Mouse (Mus musculus): Measurements from ENCODE around the gene Maats1. TPM values are rescaled to one million over a fixed set of nuclear protein-coding genes. Genes with fewer than 3 reads are reported as not detected.

The Maats1 gene
- polyA plus RNA-seq, 1 experiment from 2014 or later = 0.09 TPM

- Histone ChIP-seq H3K36me3 (no peaks in the 10 kb centered on the region), H3K4me3 (replicated peaks) (no peak overlapping the region), H3K27me3 (replicated peaks) (no peaks in the 10 kb centered on the region), H3K9ac (no peak overlapping the region), H3K4me1 (0 out of 2 replicates have a peak, but pooled peaks cover 12% of the 10 kb centered on the region), H3K4me2 (no peak overlapping the region), H3K27ac (no peak overlapping the region), H3K9me3 (no peaks in the 10 kb centered on the region)
- WGBS = 66% methylated on average over 7 of the region's 7 CpGs
- no peak for ATAC-seq (ENCODE audit: insufficient read depth, low FRiP score, low read depth)
Measured at GRCm38 (mm10) chr16:38285801-38286200, 56.1 kb downstream of the Maats1 start.

GRCm38 (mm10) chr16:38283300-38283699 is 58.6 kb downstream of the Maats1 start:
- Histone ChIP-seq H3K36me3 (no peaks in the 10 kb centered on the region), H3K4me3 (replicated peaks) (no peak overlapping the region), H3K4me2 (no peak overlapping the region), H3K4me1 (0 out of 2 replicates have a peak, but pooled peaks cover 7% of the 10 kb centered on the region), H3K27ac (peak overlapping the region; percentile 31; the same call in 1 of the 2 replicates), H3K27me3 (replicated peaks) (no peaks in the 10 kb centered on the region), H3K9me3 (no peaks in the 10 kb centered on the region), H3K9ac (no peak overlapping the region)
- ATAC-seq (ENCODE audit: insufficient read depth, low FRiP score, low read depth) = no peak
- 30% methylated on average over 3 of the region's 3 CpGs for WGBS

- H3K4me1 ChIP-seq = 0 out of 2 replicates have a peak, but pooled peaks cover under 1% of the 10 kb centered on the region
- 73% methylated on average over 7 of the region's 7 CpGs for WGBS
- no peak overlapping the region for H3K4me3 ChIP-seq (replicated peaks)
- H3K27ac ChIP-seq = 0 out of 2 replicates have a peak overlapping the region, but pooled peaks have one; percentile 10
- ATAC-seq (ENCODE audit: insufficient read depth, low FRiP score, low read depth) = peak; percentile 76
- H3K9ac ChIP-seq = no peak overlapping the region
- no peaks in the 10 kb centered on the region for H3K36me3 ChIP-seq
- no peaks in the 10 kb centered on the region for H3K9me3 ChIP-seq
- H3K4me2 ChIP-seq = no peak overlapping the region
- no peaks in the 10 kb centered on the region for H3K27me3 ChIP-seq (replicated peaks)
Measured at GRCm38 (mm10) chr16:38282559-38283160, 59.3 kb downstream of the Maats1 start.

- H3K4me1 ChIP-seq = no peaks in the 10 kb centered on the region
- H3K9ac ChIP-seq = no peak overlapping the region
- 63% methylated on average over 7 of the region's 7 CpGs for WGBS
- H3K4me3 ChIP-seq (replicated peaks) = no peak overlapping the region
- H3K36me3 ChIP-seq = no peaks in the 10 kb centered on the region
- H3K27ac ChIP-seq = no peak overlapping the region
- no peaks in the 10 kb centered on the region for H3K27me3 ChIP-seq (replicated peaks)
- no peaks in the 10 kb centered on the region for H3K9me3 ChIP-seq
- H3K4me2 ChIP-seq = no peak overlapping the region
- no peak for ATAC-seq (ENCODE audit: insufficient read depth, low FRiP score, low read depth)
Measured at GRCm38 (mm10) chr16:38280951-38281350, 61.0 kb downstream of the Maats1 start.

GRCm38 (mm10) chr16:38279794-38280193 is 62.1 kb downstream of the Maats1 start:
- H3K4me3 ChIP-seq (replicated peaks) = no peak overlapping the region
- no peak overlapping the region for H3K27ac ChIP-seq
- H3K4me1 ChIP-seq = no peaks in the 10 kb centered on the region
- no peak for ATAC-seq (ENCODE audit: insufficient read depth, low FRiP score, low read depth)
- no peaks in the 10 kb centered on the region for H3K27me3 ChIP-seq (replicated peaks)
- no peak overlapping the region for H3K9ac ChIP-seq
- no peaks in the 10 kb centered on the region for H3K36me3 ChIP-seq
- 90% methylated on average over 5 of the region's 5 CpGs for WGBS
- no peaks in the 10 kb centered on the region for H3K9me3 ChIP-seq
- no peak overlapping the region for H3K4me2 ChIP-seq

- Histone ChIP-seq H3K9ac (no peak overlapping the region), H3K9me3 (no peaks in the 10 kb centered on the region), H3K27ac (no peak overlapping the region), H3K27me3 (replicated peaks) (no peaks in the 10 kb centered on the region), H3K4me1 (no peaks in the 10 kb centered on the region), H3K36me3 (no peaks in the 10 kb centered on the region), H3K4me3 (replicated peaks) (no peak overlapping the region), H3K4me2 (no peak overlapping the region)
- WGBS = 70% methylated on average over 2 of the region's 2 CpGs
- no peak for ATAC-seq (ENCODE audit: insufficient read depth, low FRiP score, low read depth)
Measured at GRCm38 (mm10) chr16:38274737-38275136, 67.2 kb downstream of the Maats1 start.

- no peak overlapping the region for H3K27ac ChIP-seq
- no peak overlapping the region for H3K4me2 ChIP-seq
- no peaks in the 10 kb centered on the region for H3K4me1 ChIP-seq
- H3K9me3 ChIP-seq = no peaks in the 10 kb centered on the region
- no peak overlapping the region for H3K4me3 ChIP-seq (replicated peaks)
- ATAC-seq (ENCODE audit: insufficient read depth, low FRiP score, low read depth) = no peak
- H3K36me3 ChIP-seq = no peaks in the 10 kb centered on the region
- WGBS = 59% methylated on average over 5 of the region's 5 CpGs
- no peaks in the 10 kb centered on the region for H3K27me3 ChIP-seq (replicated peaks)
- H3K9ac ChIP-seq = no peak overlapping the region
Measured at GRCm38 (mm10) chr16:38272483-38272882, 69.5 kb downstream of the Maats1 start.

GRCm38 (mm10) chr16:38271601-38272000 is 70.3 kb downstream of the Maats1 start:
- ATAC-seq (ENCODE audit: insufficient read depth, low FRiP score, low read depth) = no peak
- Histone ChIP-seq H3K36me3 (no peaks in the 10 kb centered on the region), H3K9ac (no peak overlapping the region), H3K4me1 (no peaks in the 10 kb centered on the region), H3K27ac (no peak overlapping the region), H3K27me3 (replicated peaks) (no peaks in the 10 kb centered on the region), H3K4me3 (replicated peaks) (no peak overlapping the region), H3K9me3 (no peaks in the 10 kb centered on the region), H3K4me2 (no peak overlapping the region)
- WGBS = 46% methylated on average over 3 of the region's 3 CpGs

- Histone ChIP-seq H3K36me3 (no peaks in the 10 kb centered on the region), H3K9me3 (no peaks in the 10 kb centered on the region), H3K4me1 (no peaks in the 10 kb centered on the region), H3K27me3 (replicated peaks) (no peaks in the 10 kb centered on the region), H3K27ac (no peak overlapping the region), H3K9ac (no peak overlapping the region), H3K4me2 (no peak overlapping the region), H3K4me3 (replicated peaks) (no peak overlapping the region)
- ATAC-seq (ENCODE audit: insufficient read depth, low FRiP score, low read depth) = no peak
- 89% methylated on average over 9 of the region's 9 CpGs for WGBS
Measured at GRCm38 (mm10) chr16:38255927-38256326, 86.0 kb downstream of the Maats1 start.

GRCm38 (mm10) chr16:38255107-38255506 is 86.8 kb downstream of the Maats1 start:
- 71% methylated on average over 4 of the region's 4 CpGs for WGBS
- no peak overlapping the region for H3K27ac ChIP-seq
- H3K9me3 ChIP-seq = no peaks in the 10 kb centered on the region
- no peaks in the 10 kb centered on the region for H3K4me1 ChIP-seq
- ATAC-seq (ENCODE audit: insufficient read depth, low FRiP score, low read depth) = no peak
- H3K9ac ChIP-seq = no peak overlapping the region
- H3K36me3 ChIP-seq = no peaks in the 10 kb centered on the region
- H3K27me3 ChIP-seq (replicated peaks) = no peaks in the 10 kb centered on the region
- no peak overlapping the region for H3K4me2 ChIP-seq
- no peak overlapping the region for H3K4me3 ChIP-seq (replicated peaks)

- Histone ChIP-seq H3K4me1 (no peaks in the 10 kb centered on the region), H3K4me2 (no peak overlapping the region), H3K9me3 (no peaks in the 10 kb centered on the region), H3K9ac (no peak overlapping the region), H3K4me3 (replicated peaks) (no peak overlapping the region), H3K27me3 (replicated peaks) (no peaks in the 10 kb centered on the region), H3K36me3 (no peaks in the 10 kb centered on the region), H3K27ac (no peak overlapping the region)
- ATAC-seq (ENCODE audit: insufficient read depth, low FRiP score, low read depth) = no peak
- WGBS = 83% methylated on average over 14 of the region's 14 CpGs
Measured at GRCm38 (mm10) chr16:38254001-38254400, 87.9 kb downstream of the Maats1 start.

- no peak overlapping the region for H3K27ac ChIP-seq
- 92% methylated on average over 6 of the region's 6 CpGs for WGBS
- no peak for ATAC-seq (ENCODE audit: insufficient read depth, low FRiP score, low read depth)
- H3K36me3 ChIP-seq = no peaks in the 10 kb centered on the region
- H3K4me1 ChIP-seq = 0 out of 2 replicates have a peak, but pooled peaks cover 3% of the 10 kb centered on the region
- H3K4me3 ChIP-seq (replicated peaks) = no peak overlapping the region
- H3K9ac ChIP-seq = no peak overlapping the region
- H3K4me2 ChIP-seq = no peak overlapping the region
- H3K9me3 ChIP-seq = no peaks in the 10 kb centered on the region
- no peaks in the 10 kb centered on the region for H3K27me3 ChIP-seq (replicated peaks)
Measured at GRCm38 (mm10) chr16:38250467-38250866, 91.5 kb downstream of the Maats1 start.
